Mouse (Mus musculus) right cerebral cortex, postnatal 36 days (tissue): ENCODE data around the gene U2af1l4.

Experiments
- DNase-seq, 2 experiments: peaks; one replicate each; pipeline ENCODE4 v3.0.0; 2022; ENCODE audit warnings: low spot score in 2 of 2, mixed read lengths in 1 of 2

U2af1l4 gene

GRCm38 (mm10) chr7:30552102-30553020 lies 10.7 kb upstream of the U2af1l4 start, which contains the start of the genes Hspb6 and Proser3:
TSS of gene Hspb6 (plus strand) at chr7:30552178.
TSS of gene Proser3 (minus strand) at chr7:30552299.
- peak; percentile 94 to 98 for DNase-seq

DNA sequence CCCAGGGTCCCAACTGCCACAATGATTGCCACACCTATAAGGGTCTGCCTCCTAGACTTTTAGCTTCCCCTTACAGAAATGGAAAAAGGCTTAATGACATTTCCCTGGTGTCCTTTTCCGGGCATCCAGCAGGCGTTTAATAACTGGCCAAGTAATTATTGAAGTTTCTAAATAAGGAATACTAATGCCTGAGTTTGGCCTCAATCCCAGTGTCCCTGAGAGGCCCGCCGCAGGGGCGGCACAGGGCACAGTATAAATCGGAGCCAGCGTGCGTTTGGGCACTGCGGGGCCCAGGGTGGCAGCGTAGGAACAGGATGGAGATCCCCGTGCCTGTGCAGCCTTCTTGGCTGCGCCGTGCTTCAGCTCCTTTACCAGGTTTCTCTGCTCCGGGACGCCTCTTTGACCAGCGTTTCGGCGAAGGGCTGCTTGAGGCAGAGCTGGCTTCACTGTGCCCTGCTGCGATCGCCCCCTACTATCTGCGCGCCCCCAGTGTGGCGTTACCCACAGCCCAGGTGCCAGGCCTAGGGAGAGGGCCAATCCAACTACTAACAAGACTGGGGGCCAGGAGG lies 10.0 kb upstream of the U2af1l4 start:
- no peak for DNase-seq

- DNase-seq, result no peak
These were observed 9.1 kb upstream of the U2af1l4 start for GRCm38 (mm10) chr7:30553810-30554584.

DNA sequence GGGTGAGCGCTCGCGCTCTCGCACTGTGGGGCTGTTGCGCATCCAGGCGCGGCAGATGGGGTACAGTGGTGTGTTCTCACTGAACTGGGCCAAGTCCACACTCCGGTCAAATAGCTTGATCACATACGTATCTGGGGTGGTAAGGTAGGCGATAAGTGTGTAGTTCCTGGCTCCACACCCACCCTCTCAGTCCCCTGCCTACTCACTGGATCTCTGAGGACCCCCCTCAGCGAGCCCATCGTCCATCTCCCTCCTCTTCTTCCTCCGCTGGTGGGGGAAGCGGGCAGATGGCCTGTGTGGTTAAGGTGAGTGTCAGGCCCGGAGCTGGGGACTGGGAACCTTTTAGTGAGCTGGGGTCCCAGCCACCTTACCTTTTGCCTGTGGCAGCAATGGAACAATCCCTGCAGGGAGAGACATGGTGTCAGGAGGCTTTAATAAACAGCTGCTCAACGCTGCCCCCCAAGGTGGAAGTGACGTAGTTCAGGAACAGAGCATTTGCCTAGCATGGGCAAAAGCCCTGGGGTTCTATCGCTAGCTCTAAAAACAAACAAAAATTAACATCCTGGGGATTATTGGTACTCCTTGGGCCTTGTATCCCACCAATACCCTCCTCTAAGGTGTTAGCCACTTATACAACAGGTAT lies 6.1 kb upstream of the U2af1l4 start:
- no peak for DNase-seq

GRCm38 (mm10) chr7:30557901-30558514 lies 5.1 kb upstream of the U2af1l4 start:
- no peak for DNase-seq

DNA sequence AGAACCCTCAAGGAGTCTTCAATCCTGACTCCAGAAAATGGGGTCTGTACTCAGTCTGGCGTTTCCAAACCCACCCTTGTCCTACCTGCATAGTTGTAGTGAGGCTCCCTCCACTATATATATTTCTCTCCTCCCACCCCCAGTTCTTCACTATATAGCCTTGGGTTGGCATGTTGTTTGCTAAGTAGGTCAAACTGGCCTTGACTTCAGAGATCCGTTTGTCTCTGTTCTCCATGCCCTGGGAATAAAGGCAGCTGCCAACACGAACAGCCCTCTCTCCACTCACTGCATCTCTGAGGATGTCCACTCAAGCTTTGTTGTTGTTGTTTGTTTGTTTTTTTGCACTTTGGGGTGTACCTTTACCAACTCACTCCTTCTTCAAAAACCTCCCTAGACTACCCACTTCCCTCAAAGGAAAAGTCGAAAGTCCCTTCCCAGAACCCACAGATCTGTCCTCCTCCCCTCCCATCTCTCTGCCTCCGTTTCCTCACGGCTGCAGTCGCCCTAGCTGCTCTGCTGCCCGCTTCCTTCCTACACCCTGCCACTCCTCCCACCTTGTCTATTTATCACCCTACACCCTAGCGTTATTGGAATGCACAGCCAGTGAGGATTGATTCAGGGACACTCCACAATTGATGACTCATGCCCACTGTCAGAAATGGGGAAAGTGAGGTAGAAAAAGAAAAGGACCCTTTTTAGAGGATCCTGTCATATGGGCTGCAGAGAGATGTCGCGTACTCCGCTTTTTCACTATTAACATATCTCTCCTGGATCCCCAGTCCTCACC lies 4.3 kb upstream of the U2af1l4 start:
- DNase-seq, result no peak

- DNase-seq, result peak; percentile 99
These were observed 3.6 kb upstream of the U2af1l4 start, which contains the start of gene Lin37 for GRCm38 (mm10) chr7:30559443-30559954. TSS of gene Lin37 (minus strand) at chr7:30559838.

DNA sequence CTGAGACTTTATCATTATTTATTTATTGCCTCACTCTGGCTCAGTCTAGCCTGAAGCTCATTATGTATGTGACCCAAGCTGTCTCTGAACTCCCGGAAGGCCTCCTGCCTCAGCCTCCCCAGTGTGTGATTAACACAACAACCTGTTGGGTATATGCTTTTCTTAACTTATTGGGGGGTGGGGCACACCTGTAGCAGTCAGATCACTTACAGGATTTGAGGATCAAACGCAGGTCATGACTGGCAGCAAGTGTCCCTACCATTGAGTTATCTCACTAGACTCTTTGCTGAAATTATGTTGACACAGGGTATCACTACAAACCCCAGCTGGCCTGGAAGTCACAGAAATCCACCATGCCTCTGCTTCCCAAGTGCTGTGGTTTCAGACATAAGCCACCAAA lies 2.8 kb upstream of the U2af1l4 start:
- DNase-seq, result no peak

- DNase-seq, result no peak
These were observed 480 bp upstream of the U2af1l4 start for GRCm38 (mm10) chr7:30562526-30563116.

- no peak for DNase-seq
These were observed 792 bp downstream of the U2af1l4 start for GRCm38 (mm10) chr7:30563906-30564280.

DNA sequence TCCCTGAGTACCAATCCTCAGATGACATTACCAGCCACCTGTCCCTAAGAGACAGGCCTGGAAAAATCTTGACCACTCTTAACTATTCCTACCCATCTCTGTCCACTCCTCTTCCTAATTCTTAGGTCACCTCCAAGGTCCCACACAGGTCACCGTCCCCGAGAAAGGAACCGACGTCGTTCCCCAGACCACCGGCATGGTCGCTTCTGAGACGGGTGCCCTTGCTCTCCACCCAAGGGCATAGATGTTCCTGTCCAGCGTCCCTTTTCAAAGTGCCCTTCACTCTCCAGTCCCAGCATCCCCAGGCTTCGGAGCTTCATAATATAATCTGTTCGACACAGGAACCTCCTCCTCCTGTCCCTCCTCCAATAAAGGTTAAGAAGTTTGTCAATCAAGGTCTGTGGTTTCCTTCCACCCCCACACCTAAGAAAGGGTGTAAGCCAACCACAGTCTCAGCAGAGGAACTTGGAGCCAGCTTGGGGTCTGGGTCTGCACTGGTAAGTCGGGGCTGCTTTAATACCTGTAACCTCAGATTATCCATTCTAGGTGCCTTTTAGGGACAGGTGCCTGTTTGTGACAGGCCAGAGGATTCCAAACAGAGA lies 2.0 kb downstream of the U2af1l4 start, which contains the start of gene Igflr1:
Igflr1 (plus strand) TSS at position 458 of the 602 bp plus-strand sequence.
- DNase-seq, result no peak

- DNase-seq, result no peak
These were observed 2.9 kb downstream of the U2af1l4 start for GRCm38 (mm10) chr7:30566033-30566432.

- DNase-seq, result no peak
These were observed 4.5 kb downstream of the U2af1l4 start for GRCm38 (mm10) chr7:30567555-30567954.

DNA sequence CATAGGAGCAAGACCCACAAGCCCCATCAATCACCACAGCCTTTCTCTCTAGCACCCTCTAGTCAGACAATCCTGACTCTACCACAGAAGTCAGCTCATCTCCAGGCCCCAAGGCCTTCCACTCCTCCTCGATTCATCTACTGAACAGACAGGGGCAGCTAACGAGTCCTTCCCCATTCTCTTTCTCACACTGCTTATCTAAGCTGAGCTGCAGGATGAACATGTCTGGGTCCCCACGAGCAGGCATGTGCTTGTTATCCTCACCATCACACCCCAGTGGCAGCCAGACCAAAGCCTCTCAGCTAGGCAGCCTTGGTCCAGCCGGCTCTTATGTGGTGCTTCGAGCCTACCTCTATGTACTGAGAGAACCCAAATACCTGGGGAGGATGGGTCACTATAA lies 9.3 kb downstream of the U2af1l4 start:
- no peak for DNase-seq

DNA sequence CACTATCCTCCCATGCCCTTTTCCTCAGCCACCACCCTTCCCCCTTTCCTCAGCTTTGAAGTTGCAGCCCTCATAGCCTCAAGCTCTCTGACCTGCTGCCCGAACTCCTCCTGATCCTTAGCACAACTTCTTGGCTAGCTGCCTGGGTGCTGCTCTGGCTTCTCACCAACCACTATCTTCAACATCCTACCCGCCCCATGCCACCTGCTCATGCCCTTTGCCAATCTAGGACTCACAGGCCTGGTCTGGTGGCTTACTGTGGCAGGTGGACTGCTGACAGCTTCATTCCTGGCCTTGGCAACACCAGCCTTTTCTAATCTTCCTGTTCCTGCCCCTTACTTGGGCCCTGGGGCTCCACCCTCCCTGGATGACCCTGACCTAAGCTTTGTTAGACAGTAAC lies 9.9 kb downstream of the U2af1l4 start:
- DNase-seq, result no peak

DNA sequence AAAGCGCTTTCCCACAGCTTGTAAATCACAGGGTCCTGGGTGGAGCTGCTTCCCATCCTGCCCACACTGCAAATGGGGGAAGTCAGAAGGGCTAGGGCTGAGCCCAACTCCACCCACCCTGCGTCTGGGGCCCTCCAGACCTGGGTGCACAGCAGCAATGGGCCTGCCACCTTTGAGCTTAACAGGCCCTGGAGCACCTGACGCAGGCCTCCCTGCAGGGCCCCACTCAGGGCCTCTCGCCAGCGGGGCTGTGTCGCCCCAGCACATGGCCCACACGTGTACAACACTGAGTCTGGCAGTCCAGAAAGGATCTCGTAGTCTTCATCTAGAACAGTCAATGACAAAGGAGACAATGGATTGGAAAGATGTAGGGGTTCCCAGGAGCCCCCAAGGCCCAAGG lies 16.8 kb downstream of the U2af1l4 start:
- DNase-seq, result no peak

- no peak for DNase-seq
These were observed 18.4 kb downstream of the U2af1l4 start for GRCm38 (mm10) chr7:30581547-30581946.

- DNase-seq, result no peak
These were observed 21.2 kb downstream of the U2af1l4 start for GRCm38 (mm10) chr7:30584339-30584738.

DNA sequence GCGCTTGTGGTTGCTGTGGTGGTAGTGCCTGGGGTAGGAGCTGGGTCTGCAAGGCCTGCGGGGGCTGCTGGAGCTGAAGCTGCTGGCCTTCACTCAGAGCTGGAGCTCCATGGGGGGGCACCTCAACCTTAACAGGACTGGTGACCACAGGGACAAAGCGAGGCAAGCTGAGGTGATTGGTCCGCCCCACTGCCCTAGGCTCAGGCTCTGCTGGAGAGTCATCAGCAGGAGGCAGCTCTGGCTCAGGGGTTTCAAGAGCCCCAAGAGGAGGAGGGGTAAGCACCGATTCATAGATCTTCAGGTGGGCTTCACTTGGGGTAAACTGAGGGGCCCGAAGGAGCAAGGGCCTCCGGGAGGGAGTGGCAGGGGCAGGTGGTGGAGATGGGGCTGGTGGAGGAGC lies 22.1 kb downstream of the U2af1l4 start:
- DNase-seq, result no peak
